Mouse (Mus musculus): ENCODE data around the gene Slain2.
A peak's percentile ranks its signal among the peaks of the same experiment; 100 is the strongest.
"Not testable (repeated sequence)": the region's sequence is repeated elsewhere in the genome, so short reads cannot be mapped to it uniquely, and the experiment has no call there.

Slain2 gene

DNA sequence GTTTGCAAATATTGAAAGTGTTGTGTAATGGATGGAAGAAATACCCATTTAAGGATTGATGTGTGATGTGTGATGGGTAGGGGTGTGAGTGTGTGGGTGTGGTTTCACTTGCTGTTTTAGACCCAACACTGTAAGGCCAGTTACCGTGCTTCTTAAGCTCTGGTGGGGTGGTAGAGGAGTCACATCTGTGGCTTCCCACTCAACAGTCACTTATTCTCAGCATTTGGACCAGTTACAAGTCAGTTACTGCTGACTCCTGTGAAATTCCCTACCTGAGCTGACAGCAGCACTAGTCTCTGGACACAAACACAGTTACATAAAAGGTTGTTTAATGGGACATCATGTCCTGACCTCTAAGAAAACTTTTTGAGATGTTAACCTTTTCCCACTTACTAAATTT is 34.0 kb downstream of the Slain2 start:
- DNase-seq (ENCODE audit: inconsistent ontology term), result no peak

GRCm38 (mm10) chr5:72950252-72950651 is 36.1 kb downstream of the Slain2 start:
- DNase-seq (ENCODE audit: inconsistent ontology term), result no peak

GRCm38 (mm10) chr5:72953996-72954604 is 40.0 kb downstream of the Slain2 start:
- no peak for DNase-seq (ENCODE audit: inconsistent ontology term)

DNA sequence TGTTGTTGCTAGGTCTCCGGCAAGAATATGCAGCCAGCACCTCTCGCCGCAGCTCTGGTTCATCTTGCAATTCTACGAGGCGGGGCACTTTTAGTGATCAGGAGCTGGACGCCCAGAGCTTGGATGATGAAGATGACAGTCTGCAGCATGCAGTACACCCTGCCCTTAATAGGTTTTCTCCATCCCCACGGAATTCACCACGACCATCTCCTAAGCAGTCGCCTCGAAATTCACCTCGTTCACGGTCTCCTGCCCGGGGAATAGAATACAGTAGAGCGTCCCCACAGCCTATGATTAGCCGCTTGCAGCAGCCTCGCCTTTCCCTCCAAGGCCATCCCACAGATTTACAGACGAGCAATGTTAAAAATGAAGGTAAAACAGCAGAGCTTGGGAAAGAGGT is 43.2 kb downstream of the Slain2 start:
- DNase-seq (ENCODE audit: inconsistent ontology term), result no peak

DNA sequence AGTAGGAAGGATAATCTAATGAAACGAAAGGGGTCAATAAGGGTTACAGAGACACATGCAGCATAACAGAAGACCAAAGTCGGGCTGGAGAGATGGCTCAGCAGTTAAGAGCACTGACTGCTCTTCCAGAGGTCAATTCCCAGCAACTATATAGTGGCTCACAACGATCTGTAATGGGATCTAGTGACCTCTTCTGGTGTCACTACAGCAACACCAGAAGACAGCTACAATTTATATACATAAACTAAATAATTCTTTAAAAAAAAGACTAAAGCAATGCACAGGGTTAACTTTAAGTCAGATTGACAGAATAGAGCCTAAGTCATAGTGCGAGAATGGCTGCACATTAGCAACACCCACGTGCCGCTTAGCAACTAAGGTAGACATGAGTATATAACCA is 46.0 kb downstream of the Slain2 start:
- no peak for DNase-seq (ENCODE audit: inconsistent ontology term)

GRCm38 (mm10) chr5:72965706-72966105 is 51.6 kb downstream of the Slain2 start:
- DNase-seq (ENCODE audit: inconsistent ontology term), result no peak

- DNase-seq (ENCODE audit: inconsistent ontology term), result no peak
These were observed 58.3 kb downstream of the Slain2 start for GRCm38 (mm10) chr5:72972435-72972834.

GRCm38 (mm10) chr5:72972934-72973333 is 58.8 kb downstream of the Slain2 start:
- DNase-seq (ENCODE audit: inconsistent ontology term), result no peak

- DNase-seq (ENCODE audit: inconsistent ontology term), result no peak
These were observed 60.5 kb downstream of the Slain2 start, which contains the start of gene Gm10135 for GRCm38 (mm10) chr5:72974602-72975001. Gene Gm10135 (minus strand): TSS chr5:72974702.

GRCm38 (mm10) chr5:72975996-72976395 is 61.9 kb downstream of the Slain2 start:
- no peak for DNase-seq (ENCODE audit: inconsistent ontology term)

DNA sequence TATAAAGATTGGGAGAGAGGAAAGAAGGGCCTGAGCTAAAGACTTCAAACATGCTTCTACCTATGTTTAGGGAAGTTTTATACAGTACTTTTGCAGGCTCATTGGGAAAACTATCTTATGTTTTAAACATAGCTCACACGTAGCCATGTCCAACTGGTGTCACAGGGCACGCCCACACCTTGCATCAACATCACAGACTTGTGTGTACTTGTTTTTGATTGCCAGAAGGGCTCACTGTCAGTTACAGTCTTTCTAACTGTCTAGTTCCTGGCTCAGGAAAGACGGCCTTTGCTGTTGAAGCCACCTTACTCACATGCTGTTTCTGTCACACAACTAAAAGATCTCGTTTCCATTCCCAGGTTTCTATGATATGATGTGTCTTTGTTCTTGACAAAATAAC is 62.4 kb downstream of the Slain2 start:
- DNase-seq (ENCODE audit: inconsistent ontology term), result no peak

GRCm38 (mm10) chr5:72984091-72984490 is 70.0 kb downstream of the Slain2 start:
- DNase-seq (ENCODE audit: inconsistent ontology term), result peak; percentile 53

GRCm38 (mm10) chr5:72987786-72988185 is 73.7 kb downstream of the Slain2 start:
- DNase-seq (ENCODE audit: inconsistent ontology term), result no peak

DNA sequence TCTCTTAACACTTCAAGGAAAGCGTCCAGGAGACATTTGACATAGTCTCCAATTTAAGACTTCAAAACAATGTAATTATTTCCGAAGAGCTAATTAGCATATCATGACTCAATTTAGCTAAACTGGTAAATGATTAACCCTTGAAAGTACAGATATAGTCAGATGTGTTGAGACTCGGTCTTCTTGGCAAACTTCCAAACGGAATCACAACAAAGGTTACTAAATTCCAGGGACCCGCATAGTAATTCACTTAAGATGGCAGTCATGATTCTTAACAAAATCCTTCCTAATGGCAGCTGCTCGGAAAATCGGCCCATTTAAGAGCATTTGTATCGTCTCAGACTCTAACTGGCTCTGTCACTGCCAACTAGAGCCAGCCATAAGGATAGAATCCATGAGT is 75.7 kb downstream of the Slain2 start:
- DNase-seq (ENCODE audit: inconsistent ontology term), result no peak

DNA sequence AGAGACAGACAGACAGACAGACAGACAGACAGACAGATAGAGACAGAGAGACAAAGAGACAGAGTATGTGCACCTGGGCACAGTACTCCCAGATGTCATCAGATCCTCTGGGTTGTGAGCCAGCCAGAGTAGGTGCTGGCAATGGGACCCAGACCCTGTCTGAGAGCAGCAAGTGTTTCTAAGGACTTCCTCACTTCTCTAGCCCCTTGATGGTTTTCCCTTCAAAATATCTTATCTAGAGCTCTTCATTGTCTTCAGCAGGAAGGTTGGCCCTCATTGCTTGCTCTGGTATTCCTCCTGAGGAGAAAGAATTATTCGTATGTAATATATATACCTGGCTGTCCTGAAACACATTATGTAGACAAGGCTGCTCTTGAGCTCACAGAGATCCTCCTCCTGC is 78.4 kb downstream of the Slain2 start:
- DNase-seq (ENCODE audit: inconsistent ontology term), result no peak

GRCm38 (mm10) chr5:72994424-72994823 is 80.3 kb downstream of the Slain2 start:
- DNase-seq (ENCODE audit: inconsistent ontology term), result no peak

DNA sequence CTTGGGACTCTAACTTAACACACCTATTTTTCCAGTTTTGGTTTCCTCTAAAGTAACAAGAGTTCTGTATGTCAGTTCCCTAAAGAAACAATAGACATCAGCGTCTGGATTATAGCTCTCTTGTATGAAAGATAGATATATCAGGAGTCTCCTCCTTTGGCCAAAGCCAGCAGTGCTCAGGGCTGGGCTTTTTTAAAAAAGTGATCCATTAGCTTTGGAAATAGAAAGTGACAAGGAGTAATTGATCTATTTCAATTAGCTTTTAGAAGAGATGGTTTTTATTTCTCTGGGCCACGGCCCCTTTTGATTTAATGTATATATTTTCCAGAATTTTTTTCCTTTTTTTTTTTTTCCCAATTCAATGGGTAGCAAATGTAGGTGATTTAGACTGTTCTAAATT is 80.8 kb downstream of the Slain2 start:
- no peak for DNase-seq (ENCODE audit: inconsistent ontology term)

- peak; percentile 42 for DNase-seq (ENCODE audit: inconsistent ontology term)
These were observed 81.3 kb downstream of the Slain2 start for GRCm38 (mm10) chr5:72995379-72995778.

GRCm38 (mm10) chr5:72998546-72998945 is 84.4 kb downstream of the Slain2 start:
- DNase-seq (ENCODE audit: inconsistent ontology term), result not testable (repeated sequence)

GRCm38 (mm10) chr5:73004046-73004445 is 89.9 kb downstream of the Slain2 start:
- DNase-seq (ENCODE audit: inconsistent ontology term), result no peak

DNA sequence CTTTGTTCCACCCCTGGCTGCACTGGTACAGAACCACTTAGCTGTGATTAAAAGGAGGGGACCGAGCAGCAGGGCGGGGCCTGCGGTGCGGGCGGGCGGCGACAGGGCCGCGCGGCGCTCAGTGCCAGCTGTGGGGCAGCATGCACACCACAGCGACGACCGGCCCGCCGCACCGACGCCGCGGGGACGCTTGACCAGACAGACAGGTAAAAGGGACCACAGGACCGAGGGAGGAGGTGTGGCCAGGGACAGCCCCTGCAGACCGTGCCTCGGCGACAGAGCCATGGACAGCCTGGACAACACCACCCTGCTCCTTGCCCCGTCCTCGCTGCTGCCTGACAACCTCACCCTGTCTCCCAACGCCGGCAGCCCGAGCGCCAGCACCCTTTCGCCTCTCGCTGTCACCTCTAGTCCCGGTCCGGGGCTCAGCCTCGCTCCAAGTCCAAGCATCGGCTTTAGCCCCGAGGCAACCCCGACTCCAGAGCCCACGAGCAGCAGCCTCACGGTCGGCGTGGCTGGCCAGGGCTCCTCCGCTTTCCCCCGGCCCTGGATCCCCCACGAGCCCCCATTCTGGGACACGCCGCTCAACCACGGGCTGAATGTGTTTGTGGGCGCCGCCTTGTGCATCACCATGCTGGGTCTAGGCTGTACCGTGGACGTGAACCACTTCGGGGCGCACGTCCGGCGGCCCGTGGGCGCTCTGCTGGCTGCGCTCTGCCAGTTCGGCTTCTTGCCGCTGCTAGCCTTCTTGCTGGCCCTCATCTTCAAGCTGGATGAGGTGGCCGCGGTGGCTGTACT is 92.9 kb downstream of the Slain2 start, which contains the start of gene Slc10a4:
Slc10a4 (plus strand) TSS at position 100 of the 798 bp plus-strand sequence.
- DNase-seq (ENCODE audit: inconsistent ontology term), result peak; percentile 33

- DNase-seq (ENCODE audit: inconsistent ontology term), result no peak
These were observed 93.5 kb downstream of the Slain2 start for GRCm38 (mm10) chr5:73007582-73007959.

DNA sequence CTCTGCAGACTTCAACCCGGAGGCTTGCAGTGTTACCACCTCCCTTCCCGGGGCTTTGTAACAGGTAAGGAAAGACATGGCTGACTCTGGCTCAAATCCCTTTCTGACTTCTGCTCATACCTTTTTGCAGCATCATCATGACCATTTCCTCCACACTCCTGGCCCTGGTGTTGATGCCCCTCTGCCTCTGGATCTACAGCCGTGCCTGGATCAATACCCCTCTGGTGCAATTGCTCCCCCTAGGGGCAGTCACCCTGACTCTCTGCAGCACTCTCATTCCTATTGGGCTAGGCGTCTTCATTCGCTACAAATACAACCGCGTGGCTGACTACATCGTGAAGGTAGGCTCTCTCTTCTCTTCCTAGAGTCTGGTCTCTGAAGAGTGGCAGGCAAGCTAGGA is 94.1 kb downstream of the Slain2 start:
- DNase-seq (ENCODE audit: inconsistent ontology term), result not testable (repeated sequence)
